Mouse (Mus musculus): ENCODE measurements around the gene Tcp11.

GRCm38 (mm10) chr17:28080045-28080816 is at the start of gene Tcp11:
- no peak for TF ChIP-seq CTCF (IDR thresholded peaks at IDR 0.05; ENCODE audit: control insufficient read depth, insufficient read depth, insufficient read length)
- no peak for TF ChIP-seq MYOD1 (IDR thresholded peaks at IDR 0.05; ENCODE audit: control insufficient read depth, insufficient read length, low read depth)
- TF ChIP-seq MYOG (IDR thresholded peaks at IDR 0.05; ENCODE audit: control insufficient read depth, extremely low read depth, insufficient read length), result no peak
- TF ChIP-seq USF1 (IDR thresholded peaks at IDR 0.05; ENCODE audit: low read depth), result no peak
- no peak for TF ChIP-seq CEBPB (IDR thresholded peaks at IDR 0.05; ENCODE audit: low read depth)

Measured in C2C12 (cell line).